Mouse (Mus musculus) cerebellum, adult 2 months (tissue): ENCODE measurements at regions not wholly inside any gene's neighbourhood (a gene's known extent, or its start where the extent isn't known, plus 50 kb on each side); places are given as distances from the start of the nearest gene placed in this dataset.

ENCODE experiments used
- DNase-seq, 2 experiments: peaks; one replicate each; pipeline ENCODE4 v3.0.0; 2021
- H3K27ac ChIP-seq: fragments of 200-500 bp; 2 replicates; pipeline ENCODE4 v1.5.1; 2012; ENCODE audit warnings: low read length, control low read depth, inconsistent platforms; ENCODE audit not compliant: insufficient read depth
- H3K27me3 ChIP-seq: fragments of 200-500 bp; 2 replicates; pipeline ENCODE4 v1.6.1; 2012; ENCODE audit warnings: inconsistent platforms, mild to moderate bottlenecking, low read length, moderate library complexity; ENCODE audit not compliant: control insufficient read depth, insufficient read depth
- H3K4me1 ChIP-seq: fragments of 200-500 bp; 2 replicates; pipeline ENCODE4 v1.6.1; 2011; ENCODE audit warnings: low read length; ENCODE audit not compliant: control insufficient read depth, insufficient read depth
- H3K4me3 ChIP-seq: fragments of 200-500 bp; replicated peaks from 2 replicates; pipeline ENCODE3; 2011; ENCODE audit warnings: mild to moderate bottlenecking, low read depth, low read length, control low read depth; ENCODE audit not compliant: insufficient read depth
- CTCF ChIP-seq: fragments of 200-500 bp; IDR thresholded peaks from 2 replicates; pipeline ENCODE4 v1.5.1; 2011; ENCODE audit warnings: low read depth, mild to moderate bottlenecking, control low read depth, low read length, moderate library complexity, borderline replicate concordance; ENCODE audit not compliant: insufficient read depth
- POLR2A ChIP-seq: fragments of 200-500 bp; IDR thresholded peaks from 2 replicates; pipeline ENCODE4 v1.6.1; 2011; ENCODE audit warnings: low read length, control low read depth, borderline replicate concordance; ENCODE audit not compliant: insufficient read depth
- WGBS: fragments of 180-500 bp; shearing (Covaris S2); methylation state at CpG from one replicate; pipeline ENCODE4 v1.1.7; 2018; 5-methylcytosine and 5-hydroxymethylcytosine counted together

GRCm38 (mm10) chr1:64343268-64343667 lies 189.2 kb upstream of the Creb1 start:
- WGBS: 93% methylated on average over 3 of the region's 3 CpGs
- no peak for TF ChIP-seq CTCF
- no peak for TF ChIP-seq POLR2A
- no peak for DNase-seq
- Histone ChIP-seq H3K27ac (no peak overlapping the region), H3K27me3 (no peaks in the 10 kb centered on the region), H3K4me3 (no peak overlapping the region), H3K4me1 (peaks cover 5% of the 10 kb centered on the region; the same call in 1 of the 2 replicates)

GRCm38 (mm10) chr1:64341596-64341995 lies 190.8 kb upstream of the Creb1 start:
- peak overlapping the region; percentile 6; the same call in 1 of the 2 replicates for H3K27ac ChIP-seq
- DNase-seq: peak; percentile 92 to 99
- no peaks in the 10 kb centered on the region for H3K27me3 ChIP-seq
- WGBS: 12% methylated on average over 6 of the region's 6 CpGs
- H3K4me3 ChIP-seq: no peak overlapping the region
- peaks cover 7% of the 10 kb centered on the region; the same call in 1 of the 2 replicates for H3K4me1 ChIP-seq
- TF ChIP-seq POLR2A (no peak), CTCF (no peak)

- WGBS: 86% methylated on average over 9 of the region's 9 CpGs
- no peak for TF ChIP-seq POLR2A
- no peaks in the 10 kb centered on the region for H3K27me3 ChIP-seq
- no peak for DNase-seq
- H3K27ac ChIP-seq: no peak overlapping the region
- peaks cover 7% of the 10 kb centered on the region; the same call in 1 of the 2 replicates for H3K4me1 ChIP-seq
- no peak overlapping the region for H3K4me3 ChIP-seq
These were observed 193.9 kb upstream of the Creb1 start for GRCm38 (mm10) chr1:64338575-64338961.

- Histone ChIP-seq H3K27me3 (no peaks in the 10 kb centered on the region), H3K27ac (no peak overlapping the region), H3K4me3 (no peak overlapping the region), H3K4me1 (peaks cover 7% of the 10 kb centered on the region; the same call in 1 of the 2 replicates)
- TF ChIP-seq CTCF: no peak
- TF ChIP-seq POLR2A: no peak
- 83% methylated on average over 25 of the region's 25 CpGs for WGBS
- no peak for DNase-seq
These were observed 194.5 kb upstream of the Creb1 start for GRCm38 (mm10) chr1:64337619-64338574.

GRCm38 (mm10) chr1:64331566-64331965 lies 200.9 kb upstream of the Creb1 start:
- H3K27ac ChIP-seq: no peak overlapping the region

GRCm38 (mm10) chr1:64330721-64331120 lies 201.7 kb upstream of the Creb1 start:
- DNase-seq: no peak
- Histone ChIP-seq H3K27me3 (no peaks in the 10 kb centered on the region), H3K27ac (no peak overlapping the region), H3K4me1 (no peaks in the 10 kb centered on the region), H3K4me3 (no peak overlapping the region)
- WGBS: 35% methylated on average over 2 of the region's 2 CpGs
- TF ChIP-seq CTCF (no peak), POLR2A (no peak)

More at GRCm38 (mm10) chr1:64331566-64331965, 200.9 kb upstream of the Creb1 start:
- Histone ChIP-seq H3K27me3 (no peaks in the 10 kb centered on the region), H3K4me3 (no peak overlapping the region), H3K4me1 (no peaks in the 10 kb centered on the region)
- no peak for DNase-seq
- 94% methylated on average over 2 of the region's 2 CpGs for WGBS
- TF ChIP-seq POLR2A: no peak
- no peak for TF ChIP-seq CTCF

- peaks cover 6% of the 10 kb centered on the region for H3K4me1 ChIP-seq
- no peak overlapping the region for H3K27ac ChIP-seq
- no peak for DNase-seq
- WGBS: 98% methylated on average over 4 of the region's 4 CpGs
- H3K4me3 ChIP-seq: no peak overlapping the region
- TF ChIP-seq POLR2A (no peak), CTCF (no peak)
- no peaks in the 10 kb centered on the region for H3K27me3 ChIP-seq
These were observed 200.1 kb upstream of the Klf7 start for GRCm38 (mm10) chr1:64322197-64322596.

- TF ChIP-seq CTCF: no peak
- TF ChIP-seq POLR2A: no peak
- DNase-seq: no peak
- Histone ChIP-seq H3K27ac (peak overlapping the region; percentile 75), H3K27me3 (no peaks in the 10 kb centered on the region), H3K4me1 (peaks cover 6% of the 10 kb centered on the region), H3K4me3 (no peak overlapping the region)
- 52% methylated on average over 3 of the region's 3 CpGs for WGBS
These were observed 197.1 kb upstream of the Klf7 start for GRCm38 (mm10) chr1:64319155-64319582.
